Mouse (Mus musculus): ENCODE measurements around the gene Gm21103.
"Not testable (repeated sequence)": the region's sequence is repeated elsewhere in the genome, so short reads cannot be mapped to it uniquely, and the experiment has no call there.

- not testable (repeated sequence) for TF ChIP-seq CTCF, POLR2A (IDR thresholded peaks at IDR 0.05; ENCODE audit: extremely low read depth, insufficient read depth, low read length)
Observed at GRCm38 (mm10) chr14:6343578-6343977, 38.9 kb upstream of the Gm21103 start, which contains the start of gene Gm3618.

All from cortical plate, adult 2 months (tissue).